Mouse (Mus musculus): Measurements from ENCODE around the gene Lrrc25.

GRCm38 (mm10) chr8:70632346-70632892, 16.5 kb downstream of the Lrrc25 start, which contains the start of gene Gdf15:
- TF ChIP-seq E2F4 (IDR thresholded peaks at IDR 0.05; ENCODE audit: insufficient read depth) = no peak
- TF ChIP-seq MAX (IDR thresholded peaks at IDR 0.05; ENCODE audit: low read depth) = no peak
- no peak for TF ChIP-seq POLR2A (IDR thresholded peaks at IDR 0.05; ENCODE audit: insufficient read length, low read depth)
- TF ChIP-seq TCF12 (IDR thresholded peaks at IDR 0.05; ENCODE audit: insufficient read depth, poor library complexity, severe bottlenecking) = no peak
- no peak for TF ChIP-seq USF1 (IDR thresholded peaks at IDR 0.05; ENCODE audit: low read depth)
- no peak for TF ChIP-seq POLR2AphosphoS2 (IDR thresholded peaks at IDR 0.05; ENCODE audit: insufficient read length, low read depth)
- TF ChIP-seq MYOD1 (IDR thresholded peaks at IDR 0.05; ENCODE audit: control insufficient read depth in 1 of 3, insufficient read length in 2 of 3, low read depth in 2 of 3) = no peak
- TF ChIP-seq MYOG (IDR thresholded peaks at IDR 0.05; ENCODE audit: control insufficient read depth in 1 of 3, insufficient read depth in 1 of 3, insufficient read length in 2 of 3, low read depth in 2 of 3) = no peak
- TF ChIP-seq REST (IDR thresholded peaks at IDR 0.05; ENCODE audit: insufficient read depth, insufficient read length) = no peak
- no peak for TF ChIP-seq CEBPB (IDR thresholded peaks at IDR 0.05; ENCODE audit: insufficient read depth, poor library complexity, severe bottlenecking)
- TF ChIP-seq TCF3 (IDR thresholded peaks at IDR 0.05; ENCODE audit: insufficient read length, low read depth) = no peak
- no peak for TF ChIP-seq SRF (IDR thresholded peaks at IDR 0.05; ENCODE audit: control insufficient read depth, insufficient read length, low read depth)

All from myocyte (in vitro differentiated cells).